10 mouse cellular contexts compared by ENCODE assay signal in the genomic region with DNA sequence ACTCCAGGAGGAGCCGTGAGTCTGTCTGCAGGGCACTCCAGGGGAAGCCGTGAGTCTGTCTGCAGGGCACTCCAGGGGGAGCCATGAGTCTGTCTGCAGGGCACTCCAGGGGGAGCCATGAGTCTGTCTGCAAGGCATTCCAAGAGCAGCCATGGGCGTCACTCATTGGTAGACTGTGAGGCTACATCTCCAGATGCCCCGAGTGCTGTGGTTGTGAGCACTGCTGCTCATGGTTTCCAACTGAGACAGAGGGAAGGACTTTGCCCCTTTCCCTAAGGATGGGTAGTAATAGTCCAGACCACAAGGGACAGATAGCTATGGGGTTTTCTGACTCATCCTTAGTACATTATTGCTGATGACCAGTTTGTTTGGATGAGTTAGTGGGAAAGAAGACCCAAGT. TPM values are rescaled to one million over a fixed set of nuclear protein-coding genes. Genes with fewer than 3 reads are reported as not detected.
"Had no signal": no experiment of that assay in that cellular context is flagged by ENCODE, and none has a peak within 500 bp of the region (broad histone marks: within the 10 kb centered on the region; RNA-seq: fewer than 3 reads in every experiment).

No protein-coding gene starts in this region.

- DNase-seq: kidney, adult 11 months had no signal

- H3K36me3 ChIP-seq: stomach, embryonic 15.5 days had no signal

- H3K4me1 ChIP-seq: limb, embryonic 13.5 days; stomach, embryonic 15.5 days had no signal

- H3K4me2 ChIP-seq: limb, embryonic 13.5 days; liver, embryonic 11.5 days; neural tube, embryonic 13.5 days; stomach, embryonic 15.5 days had no signal

- H3K27ac ChIP-seq: layer of hippocampus, adult 2 months; limb, embryonic 13.5 days; neural tube, embryonic 13.5 days; stomach, embryonic 15.5 days had no signal

- H3K9me3 ChIP-seq: limb, embryonic 13.5 days; neural tube, embryonic 13.5 days; stomach, embryonic 15.5 days had no signal

- H3K27me3 ChIP-seq: limb, embryonic 13.5 days; neural tube, embryonic 13.5 days; stomach, embryonic 15.5 days had no signal

- H3K9ac ChIP-seq: limb, embryonic 13.5 days; neural tube, embryonic 13.5 days; stomach, embryonic 15.5 days had no signal

- H3K4me3 ChIP-seq: layer of hippocampus, adult 2 months; limb, embryonic 13.5 days; neural tube, embryonic 13.5 days; stomach, embryonic 15.5 days had no signal

RNA-seq across cellular contexts. Expression of a gene that starts 16.4 kb away (rescaled TPM):
- total RNA-seq: monocyte, adult 5-6 weeks had no signal

RNA-seq across cellular contexts. Expression of a gene that starts 33.3 kb away (rescaled TPM):
- total RNA-seq: left cerebral cortex, postnatal 10 days had no signal
- polyA plus RNA-seq: midbrain, embryonic 14.5 days; thymus, postnatal 0 days had no signal
